Mouse (Mus musculus) c-Kit-positive CD71-positive TER-119-positive erythroid progenitor cells, embryonic 14.5 days (primary cell): Measurements from ENCODE around the gene Zranb3.
"Not testable (repeated sequence)": the region's sequence is repeated elsewhere in the genome, so short reads cannot be mapped to it uniquely, and the experiment has no call there.

Experiments
- DNase-seq: peaks from one replicate; pipeline ENCODE4 v3.0.0-alpha.2; 2013; ENCODE audit warnings: low spot score

The Zranb3 gene

GRCm38 (mm10) chr1:127989876-127990731 lies 112.7 kb downstream of the Zranb3 start:
- no peak for DNase-seq

- DNase-seq, result no peak
These were observed 113.5 kb downstream of the Zranb3 start for GRCm38 (mm10) chr1:127989387-127989786.

GRCm38 (mm10) chr1:127988246-127988645 lies 114.6 kb downstream of the Zranb3 start:
- no peak for DNase-seq

GRCm38 (mm10) chr1:127985391-127985790 lies 117.5 kb downstream of the Zranb3 start:
- no peak for DNase-seq

GRCm38 (mm10) chr1:127983274-127983993 lies 119.4 kb downstream of the Zranb3 start:
- DNase-seq, result no peak

GRCm38 (mm10) chr1:127982268-127982667 lies 120.6 kb downstream of the Zranb3 start:
- DNase-seq, result no peak

GRCm38 (mm10) chr1:127980911-127981559 lies 121.8 kb downstream of the Zranb3 start:
- no peak for DNase-seq

- no peak for DNase-seq
These were observed 124.7 kb downstream of the Zranb3 start for GRCm38 (mm10) chr1:127978125-127978524.

GRCm38 (mm10) chr1:127976106-127976505 lies 126.7 kb downstream of the Zranb3 start:
- no peak for DNase-seq

GRCm38 (mm10) chr1:127975676-127976075 lies 127.2 kb downstream of the Zranb3 start:
- DNase-seq, result no peak

- DNase-seq, result no peak
These were observed 128.8 kb downstream of the Zranb3 start for GRCm38 (mm10) chr1:127974082-127974481.

- DNase-seq, result no peak
These were observed 132.0 kb downstream of the Zranb3 start for GRCm38 (mm10) chr1:127970870-127971269.

- no peak for DNase-seq
These were observed 139.5 kb downstream of the Zranb3 start for GRCm38 (mm10) chr1:127963326-127963725.

- DNase-seq, result no peak
These were observed 141.7 kb downstream of the Zranb3 start for GRCm38 (mm10) chr1:127961140-127961539.

- no peak for DNase-seq
These were observed 143.5 kb downstream of the Zranb3 start for GRCm38 (mm10) chr1:127959312-127959718.

- no peak for DNase-seq
These were observed 144.0 kb downstream of the Zranb3 start for GRCm38 (mm10) chr1:127958801-127959200.

- DNase-seq, result no peak
These were observed 146.3 kb downstream of the Zranb3 start for GRCm38 (mm10) chr1:127956524-127956923.

- no peak for DNase-seq
These were observed 148.0 kb downstream of the Zranb3 start for GRCm38 (mm10) chr1:127954800-127955199.

- not testable (repeated sequence) for DNase-seq
These were observed 148.6 kb downstream of the Zranb3 start for GRCm38 (mm10) chr1:127954198-127954597.

GRCm38 (mm10) chr1:127952276-127952675 lies 150.6 kb downstream of the Zranb3 start:
- no peak for DNase-seq

- DNase-seq, result no peak
These were observed 154.1 kb downstream of the Zranb3 start for GRCm38 (mm10) chr1:127948748-127949147.

GRCm38 (mm10) chr1:127946615-127947249 lies 156.1 kb downstream of the Zranb3 start:
- DNase-seq, result no peak
